Mouse (Mus musculus) CH12.LX (cell line): ENCODE measurements around the gene Hepacam2. TPM values are rescaled to one million over a fixed set of nuclear protein-coding genes. Genes with fewer than 3 reads are reported as not detected.
"Not testable (repeated sequence)": the region's sequence is repeated elsewhere in the genome, so short reads cannot be mapped to it uniquely, and the experiment has no call there.

Experiments used
- DNase-seq: peaks from one replicate; pipeline ENCODE4 v3.0.0-alpha.2; 2013; ENCODE audit errors: extremely low read depth
- H3K27ac ChIP-seq: 2 replicates; pipeline ENCODE4 v1.5.1; 2012; ENCODE audit warnings: low read depth, mild to moderate bottlenecking, control low read depth, moderate library complexity; ENCODE audit not compliant: insufficient read depth
- H3K27me3 ChIP-seq: replicated peaks from 2 replicates; pipeline ENCODE3; 2012; ENCODE audit warnings: inconsistent platforms
- H3K36me3 ChIP-seq, 2 experiments: replicated peaks in 1 of 2; 2 replicates each; pipeline versions ENCODE3 to v1.6.1; 2012; ENCODE audit warnings: inconsistent platforms in 1 of 2, low read length in 1 of 2, mild to moderate bottlenecking in 1 of 2, mixed read lengths in 1 of 2, moderate library complexity in 1 of 2; ENCODE audit not compliant: control insufficient read depth in 1 of 2, insufficient read depth in 1 of 2
- H3K4me1 ChIP-seq, 2 experiments: 2 replicates each; pipeline ENCODE4 v1.6.1; 2012; ENCODE audit warnings: inconsistent platforms in 1 of 2, moderate library complexity in 1 of 2; ENCODE audit not compliant: insufficient read depth in 2 of 2, control insufficient read depth in 1 of 2
- H3K4me2 ChIP-seq: 2 replicates; pipeline ENCODE4 v1.6.1; 2012; ENCODE audit warnings: low read depth, mild to moderate bottlenecking, control low read depth; ENCODE audit not compliant: poor library complexity, insufficient read depth, severe bottlenecking
- H3K4me3 ChIP-seq, 3 experiments: fragments of 150-350 bp in 1 of 3; sonication (generic) in 1 of 3; replicated peaks in 1 of 3; 2 replicates each; pipeline versions ENCODE3 to v1.5.1; 2011 to 2012; ENCODE audit warnings: low read depth in 2 of 3, low read length in 2 of 3, mild to moderate bottlenecking in 2 of 3, moderate library complexity in 2 of 3, control low read depth in 1 of 3, improper control_type of control experiment in 1 of 3, inconsistent platforms in 1 of 3, mixed read lengths in 1 of 3; ENCODE audit not compliant: poor library complexity in 1 of 3
- H3K79me2 ChIP-seq: replicated peaks from 2 replicates; pipeline ENCODE4 v1.6.1; 2012; ENCODE audit warnings: mild to moderate bottlenecking, moderate library complexity; ENCODE audit not compliant: control insufficient read depth, poor library complexity, insufficient read depth, severe bottlenecking; ENCODE audit errors: extremely low read depth
- H3K9ac ChIP-seq: 2 replicates; pipeline ENCODE4 v1.6.1; 2012; ENCODE audit warnings: low read depth, mild to moderate bottlenecking, control low read depth, moderate library complexity; ENCODE audit not compliant: insufficient read depth
- H3K9me3 ChIP-seq: replicated peaks from 2 replicates; pipeline ENCODE3; 2012; ENCODE audit warnings: low read length, inconsistent platforms, mixed read lengths
- dilution Hi-C: fragments of 300-500 bp; cut with MboI; formaldehyde crosslinking; loops from 2 replicates; pipeline ENCODE4 v1.14.3; 2020; ENCODE audit warnings: low sequenced_read_pairs; ENCODE audit not compliant: extremely low pct_unique_long_range_greater_than_20kb, extremely low pct_ligation_motif_present
- in situ Hi-C: fragments of 300-500 bp; cut with MboI; formaldehyde crosslinking; loops from 3 replicates; pipeline ENCODE4 v1.14.3; 2019; ENCODE audit warnings: low sequenced_read_pairs, low pct_ligation_motif_present, low pct_unique_long_range_greater_than_20kb, mixed read lengths
- polyA plus RNA-seq: library from polyadenylated mRNA; unstranded; fragments of >175 nt; gene quantifications from 2 replicates; pipeline ENCODE4 v1.2.1, GENCODE M21; 2012; ENCODE audit warnings: low read depth; ENCODE audit not compliant: insufficient read length
- total RNA-seq, 2 experiments: library from RNA; depleted of rRNA; stranded (reverse); fragments of 300-350 nt in 1 of 2; fragments of >200 nt in 1 of 2; gene quantifications; 2 replicates each; pipeline ENCODE4 v1.2.3; 2012 to 2014

Gene Hepacam2
- total and polyA plus RNA-seq, 3 experiments = 13.3 to 50.7 (median 37.4) TPM

DNA sequence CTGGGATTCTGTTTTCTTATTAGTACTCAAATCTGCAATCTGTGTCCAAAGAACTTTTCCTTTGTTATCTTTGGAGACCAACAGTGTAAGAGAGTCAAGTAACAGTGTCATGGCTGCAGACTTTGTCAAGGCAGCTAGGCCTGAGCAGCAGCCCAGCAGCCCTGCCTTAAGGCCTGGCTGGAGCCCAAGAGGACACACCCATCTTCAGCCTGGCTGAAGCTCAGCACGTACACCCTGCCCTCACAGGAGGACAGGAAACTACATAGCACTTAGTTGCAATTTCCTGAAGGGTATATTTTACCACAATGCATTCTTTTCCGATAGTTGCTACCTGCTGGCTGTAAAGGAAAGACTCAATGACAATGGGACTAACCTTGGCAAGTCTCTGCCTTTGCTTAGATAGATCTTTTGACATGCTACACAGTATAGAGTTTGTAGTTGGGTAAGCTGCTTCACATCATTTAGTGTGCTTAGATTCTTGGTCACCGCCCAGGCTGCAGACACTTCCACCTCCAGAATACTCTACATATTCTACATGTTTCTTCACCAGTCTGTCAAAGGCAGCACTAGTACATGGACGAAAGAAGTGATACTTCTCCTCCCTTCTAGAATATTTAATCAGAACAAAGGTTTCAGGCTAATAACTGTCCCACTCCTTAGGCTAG, 73.4 kb downstream of the Hepacam2 start:
- H3K4me1 ChIP-seq, H3K4me3 ChIP-seq, H3K4me2 ChIP-seq, in situ Hi-C loops, H3K27me3 ChIP-seq, H3K9ac ChIP-seq, H3K36me3 ChIP-seq, H3K27ac ChIP-seq, DNase-seq, dilution Hi-C loops, H3K79me2 ChIP-seq, H3K9me3 ChIP-seq: not testable (repeated sequence)

Other genes starting within 250 kb of the Hepacam2 start
- gene Samd9l, start 98.7 kb downstream of the Hepacam2 start, total RNA-seq (2012; rRNA removed) = 3.7 and 4.1 TPM in 2 replicates
- 20.0 and 26.2 TPM in 2 replicates for gene Samd9l, start 98.7 kb downstream of the Hepacam2 start, total RNA-seq (2014; rRNA removed)
- gene Samd9l, start 98.7 kb downstream of the Hepacam2 start, polyA plus RNA-seq = 7.5 and 8.2 TPM in 2 replicates
- 17.0 and 22.3 TPM in 2 replicates for gene Vps50, start 84 bp upstream of the Hepacam2 start, total RNA-seq (2012; rRNA removed)
- 39.1 and 45.3 TPM in 2 replicates for gene Vps50, start 84 bp upstream of the Hepacam2 start, total RNA-seq (2014; rRNA removed)
- 19.5 and 19.6 TPM in 2 replicates for gene Vps50, start 84 bp upstream of the Hepacam2 start, polyA plus RNA-seq